Mouse (Mus musculus) embryonic facial prominence, embryonic 10.5 days (tissue): Measurements from ENCODE around the gene Prpsap1. TPM values are rescaled to one million over a fixed set of nuclear protein-coding genes. Genes with fewer than 3 reads are reported as not detected.

Source experiments
- DNase-seq: peaks from one replicate; pipeline ENCODE4 v3.0.0-alpha.2; 2017; ENCODE audit warnings: low spot score
- H3K27ac ChIP-seq: fragments of 300-500 bp; sonication (generic); replicated peaks from 2 replicates; pipeline ENCODE4 v1.5.1; 2016; ENCODE audit warnings: mild to moderate bottlenecking
- H3K27me3 ChIP-seq: fragments of 300-500 bp; sonication (generic); replicated peaks from 2 replicates; pipeline ENCODE4 v1.6.1; 2016; ENCODE audit warnings: low read depth, mild to moderate bottlenecking; ENCODE audit not compliant: poor library complexity, severe bottlenecking
- H3K36me3 ChIP-seq: fragments of 300-500 bp; sonication (generic); replicated peaks from 2 replicates; pipeline ENCODE4 v1.6.1; 2016; ENCODE audit warnings: mild to moderate bottlenecking, moderate library complexity
- H3K4me1 ChIP-seq: fragments of 300-500 bp; sonication (generic); 2 replicates; pipeline ENCODE4 v1.6.1; 2016
- H3K4me3 ChIP-seq: fragments of 300-500 bp; sonication (generic); 2 replicates; pipeline ENCODE4 v1.5.1; 2016; ENCODE audit warnings: mild to moderate bottlenecking, moderate library complexity
- H3K9me3 ChIP-seq: fragments of 300-500 bp; sonication (generic); 2 replicates; pipeline ENCODE4 v1.6.1; 2016; ENCODE audit warnings: mild to moderate bottlenecking
- WGBS: fragments of 180-500 bp; shearing (Covaris S2); methylation state at CpG from one replicate; pipeline ENCODE4 v1.1.7; 2016; 5-methylcytosine and 5-hydroxymethylcytosine counted together
- polyA plus RNA-seq: library from polyadenylated mRNA; unstranded; fragments of >200 nt; fragmentation: Nextera tagmentation; extraction: Ambion mirVana; gene quantifications from 2 replicates; pipeline ENCODE4 v1.2.1, GENCODE M21; 2016

Prpsap1 gene
- polyA plus RNA-seq, 1 experiment from 2014 or later = 233 TPM

DNA sequence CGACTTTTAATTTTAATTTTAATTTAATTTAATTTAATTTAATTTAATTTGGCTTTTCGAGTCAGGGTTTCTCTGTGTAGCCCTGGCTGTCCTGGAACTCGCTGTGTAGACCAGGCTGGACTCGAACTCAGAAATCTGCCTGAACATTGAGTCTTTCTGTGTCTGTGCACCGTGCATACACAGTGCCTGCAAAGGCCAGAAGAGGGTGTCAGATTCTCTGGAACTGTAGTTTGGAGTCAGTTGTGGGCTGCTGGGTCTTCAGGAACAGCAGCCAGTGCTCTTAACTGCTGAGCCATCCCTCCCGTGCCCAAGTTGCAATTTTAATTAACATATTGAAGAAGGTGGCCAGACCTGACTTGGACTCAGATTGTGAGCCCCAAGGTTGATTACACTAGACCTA is 2.7 kb downstream of the Prpsap1 start:
- Histone ChIP-seq H3K36me3 (peaks cover 25% of the 10 kb centered on the region), H3K27ac (peak overlapping the region; percentile 97; the same call in 1 of the 2 replicates), H3K27me3 (no peaks in the 10 kb centered on the region), H3K4me3 (peak overlapping the region; percentile 78), H3K4me1 (peaks cover 26% of the 10 kb centered on the region), H3K9me3 (0 out of 2 replicates have a peak, but pooled peaks cover 2% of the 10 kb centered on the region)
- DNase-seq = no peak
- WGBS = 70% methylated on average over 6 of the region's 6 CpGs

DNA sequence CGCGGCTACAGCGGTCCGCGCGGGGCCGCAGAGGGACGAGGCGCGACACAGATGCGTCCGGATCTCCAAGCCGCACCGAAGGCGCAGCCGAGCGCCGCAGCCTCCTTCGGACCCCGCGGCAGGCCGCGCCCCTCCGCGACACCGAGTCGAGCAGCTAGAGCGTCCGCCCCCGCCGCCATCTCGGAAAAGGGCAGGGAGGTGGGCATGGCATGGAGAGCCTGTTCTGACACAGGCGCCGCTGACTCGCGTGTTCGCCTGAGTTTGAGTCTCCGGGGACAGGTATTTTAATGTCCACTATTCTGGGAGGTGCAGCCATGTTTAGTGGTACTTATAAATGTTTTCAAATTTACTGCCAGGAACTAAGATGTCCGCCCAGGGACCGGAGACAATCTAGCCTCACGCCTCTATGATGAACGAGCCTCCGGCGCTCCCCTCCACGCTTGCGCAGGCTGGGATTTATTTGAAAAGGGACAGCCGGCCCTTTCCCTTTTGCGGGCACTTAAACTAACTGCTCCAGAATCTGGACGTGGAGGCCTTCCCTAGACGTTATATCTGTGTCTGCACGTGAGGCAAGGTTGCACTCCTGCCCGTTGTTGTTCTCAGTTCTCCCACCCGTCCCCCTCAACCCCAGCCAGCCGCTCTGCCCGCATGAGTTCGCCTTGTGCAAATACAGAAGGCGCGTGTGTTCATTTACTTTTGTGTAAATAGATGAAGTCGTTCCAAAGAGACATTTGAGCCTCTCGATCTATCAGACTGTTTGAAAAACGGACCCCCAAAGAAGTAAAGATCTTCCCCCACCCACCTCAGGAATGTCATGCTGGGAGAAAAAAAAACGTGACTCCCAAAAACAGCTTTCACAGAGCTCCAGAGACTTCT is 3.5 kb downstream of the Prpsap1 start:
- whole genome bisulfite sequencing = under 1% methylated on average over 62 of the region's 62 CpGs
- no peaks in the 10 kb centered on the region for H3K27me3 ChIP-seq
- peak overlapping the region; percentile 78 for H3K4me3 ChIP-seq
- peaks cover 34% of the 10 kb centered on the region for H3K36me3 ChIP-seq
- DNase-seq = peak; percentile 93
- 0 out of 2 replicates have a peak, but pooled peaks cover 2% of the 10 kb centered on the region for H3K9me3 ChIP-seq
- peak overlapping the region; percentile 97 for H3K27ac ChIP-seq
- H3K4me1 ChIP-seq = peaks cover 26% of the 10 kb centered on the region

DNA sequence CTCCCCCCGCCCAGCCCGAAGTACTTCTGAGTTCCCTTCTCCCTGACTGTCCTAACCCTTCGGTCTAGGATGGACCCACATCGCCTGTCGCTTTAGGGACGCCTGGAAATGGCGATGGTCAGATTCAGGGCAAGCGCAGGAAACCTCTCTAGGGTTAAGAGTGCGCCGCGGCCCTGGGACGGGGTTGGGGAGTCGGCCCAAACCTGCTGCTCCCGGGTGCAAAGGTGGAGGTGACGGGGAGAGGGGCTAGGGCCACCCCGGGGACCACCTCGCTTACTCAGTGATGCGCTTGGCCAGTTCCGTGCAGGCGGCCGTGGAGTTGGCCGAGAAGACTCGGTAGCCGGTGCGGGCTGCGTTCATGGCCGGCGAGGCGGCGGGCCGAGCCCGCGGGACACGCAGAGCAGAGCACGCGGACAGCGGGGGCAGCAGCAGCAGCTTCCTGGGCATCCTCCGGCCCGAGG is 4.2 kb downstream of the Prpsap1 start:
- no peak for DNase-seq
- no peaks in the 10 kb centered on the region for H3K27me3 ChIP-seq
- WGBS = under 1% methylated on average over 39 of the region's 39 CpGs
- peaks cover 40% of the 10 kb centered on the region for H3K36me3 ChIP-seq
- H3K4me1 ChIP-seq = peaks cover 21% of the 10 kb centered on the region
- peak overlapping the region; percentile 97 for H3K27ac ChIP-seq
- peak overlapping the region; percentile 78 for H3K4me3 ChIP-seq
- 0 out of 2 replicates have a peak, but pooled peaks cover 2% of the 10 kb centered on the region for H3K9me3 ChIP-seq

DNA sequence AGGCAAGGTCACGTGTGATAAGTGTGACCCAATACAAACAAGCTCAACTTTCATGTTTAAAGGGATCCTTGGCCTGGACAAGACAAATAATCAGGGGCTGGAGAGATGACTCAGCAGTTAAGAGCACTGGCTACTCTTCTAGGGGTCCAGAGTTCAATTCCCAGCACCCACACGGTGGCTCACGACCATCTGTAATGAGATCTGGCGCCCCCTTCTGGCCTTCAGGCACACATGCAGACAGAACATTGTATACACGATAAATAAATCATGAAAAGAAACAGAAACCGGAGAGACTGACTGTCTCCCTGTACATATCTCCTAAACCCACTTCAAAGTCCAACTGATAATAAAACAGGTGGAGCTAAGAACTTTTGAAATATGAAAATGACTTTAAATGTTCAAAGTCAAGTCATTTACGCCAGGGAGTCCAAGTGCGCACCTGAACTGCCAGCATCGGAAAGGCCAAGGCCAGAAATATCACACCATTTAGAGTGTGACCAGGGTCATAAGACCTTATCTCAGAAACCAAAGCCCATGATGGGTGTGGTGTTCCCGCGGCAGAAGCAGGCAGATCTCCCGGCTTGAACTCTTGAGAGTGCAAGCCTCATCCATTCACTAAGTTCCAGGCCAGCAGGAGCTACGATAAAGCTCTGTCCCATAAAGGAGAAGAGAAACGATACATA is 5.2 kb downstream of the Prpsap1 start:
- Histone ChIP-seq H3K36me3 (peaks cover 50% of the 10 kb centered on the region), H3K27me3 (no peaks in the 10 kb centered on the region), H3K4me3 (peak overlapping the region; percentile 78), H3K9me3 (0 out of 2 replicates have a peak, but pooled peaks cover 2% of the 10 kb centered on the region), H3K27ac (peak overlapping the region; percentile 97; the same call in 1 of the 2 replicates), H3K4me1 (peaks cover 12% of the 10 kb centered on the region)
- 78% methylated on average over 14 of the region's 14 CpGs for WGBS
- DNase-seq = no peak

DNA sequence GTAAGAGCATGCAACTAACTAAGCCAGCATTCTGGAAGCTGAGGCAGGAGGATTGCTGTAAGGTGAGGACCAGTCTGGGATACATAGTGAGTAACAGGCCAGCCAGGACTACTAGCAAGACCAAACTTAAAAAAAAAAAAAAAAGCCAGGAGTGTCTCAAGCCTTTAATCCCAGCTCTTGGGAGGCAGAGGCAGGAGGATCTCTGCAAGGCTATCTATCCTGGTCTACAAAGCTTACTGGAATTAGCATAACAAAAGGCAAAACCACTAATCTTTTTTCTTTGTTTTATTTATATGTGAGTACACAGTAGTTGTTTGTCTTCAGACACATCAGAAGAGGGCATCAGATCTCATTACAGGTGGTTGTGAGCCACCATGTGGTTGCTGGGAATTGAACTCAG is 5.8 kb downstream of the Prpsap1 start:
- Histone ChIP-seq H3K27me3 (no peaks in the 10 kb centered on the region), H3K36me3 (peaks cover 56% of the 10 kb centered on the region), H3K27ac (no peak overlapping the region), H3K9me3 (0 out of 2 replicates have a peak, but pooled peaks cover 2% of the 10 kb centered on the region), H3K4me3 (no peak overlapping the region), H3K4me1 (peaks cover 11% of the 10 kb centered on the region)
- no peak for DNase-seq

DNA sequence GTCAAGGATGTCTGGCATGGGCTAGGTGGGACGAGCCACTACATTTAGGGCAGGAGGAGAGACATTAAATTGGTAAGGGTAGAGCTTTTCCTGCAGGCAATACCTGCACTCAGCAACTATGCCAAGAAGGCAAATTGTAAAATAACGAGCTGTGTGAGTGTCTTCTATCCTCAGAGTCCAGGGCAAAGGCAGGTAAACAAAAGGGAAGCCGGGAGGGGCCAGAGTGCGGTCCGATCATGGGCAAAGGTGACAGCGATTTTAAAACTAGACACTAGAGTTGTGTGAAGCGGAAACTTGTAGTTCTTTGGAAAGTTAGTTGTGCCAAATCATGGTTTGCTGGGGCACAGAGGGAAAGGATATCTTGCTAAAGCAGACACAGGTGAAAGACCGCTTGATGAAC is 9.7 kb downstream of the Prpsap1 start:
- Histone ChIP-seq H3K27ac (no peak overlapping the region), H3K27me3 (no peaks in the 10 kb centered on the region), H3K9me3 (0 out of 2 replicates have a peak, but pooled peaks cover 5% of the 10 kb centered on the region), H3K4me3 (no peak overlapping the region), H3K36me3 (peaks cover 96% of the 10 kb centered on the region), H3K4me1 (peaks cover 17% of the 10 kb centered on the region)
- WGBS = 93% methylated on average over 8 of the region's 8 CpGs
- DNase-seq = no peak

DNA sequence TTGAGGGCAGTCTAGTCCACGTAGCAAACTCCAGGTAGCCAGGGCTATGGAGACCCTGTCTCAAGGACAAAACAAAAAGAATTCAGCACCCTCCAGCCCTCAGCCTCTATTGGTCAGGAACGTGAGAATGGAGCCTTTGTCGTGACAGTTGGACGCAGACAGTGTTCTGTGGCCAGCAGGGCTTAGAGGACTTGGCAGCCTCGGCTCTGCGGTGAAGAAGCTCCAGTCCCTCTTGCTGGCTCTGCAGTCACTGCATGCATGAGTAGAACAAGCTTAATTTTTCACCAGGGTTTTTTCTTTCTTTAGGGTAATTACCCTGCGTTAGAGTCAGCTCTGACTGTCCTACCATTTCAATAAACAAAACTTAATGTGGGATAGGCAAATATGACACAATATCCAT is 12.2 kb downstream of the Prpsap1 start:
- Histone ChIP-seq H3K4me1 (peaks cover 20% of the 10 kb centered on the region), H3K4me3 (no peak overlapping the region), H3K27me3 (no peaks in the 10 kb centered on the region), H3K27ac (no peak overlapping the region), H3K36me3 (peaks cover 100% of the 10 kb centered on the region), H3K9me3 (0 out of 2 replicates have a peak, but pooled peaks cover 3% of the 10 kb centered on the region)
- WGBS = 81% methylated on average over 7 of the region's 7 CpGs
- no peak for DNase-seq

DNA sequence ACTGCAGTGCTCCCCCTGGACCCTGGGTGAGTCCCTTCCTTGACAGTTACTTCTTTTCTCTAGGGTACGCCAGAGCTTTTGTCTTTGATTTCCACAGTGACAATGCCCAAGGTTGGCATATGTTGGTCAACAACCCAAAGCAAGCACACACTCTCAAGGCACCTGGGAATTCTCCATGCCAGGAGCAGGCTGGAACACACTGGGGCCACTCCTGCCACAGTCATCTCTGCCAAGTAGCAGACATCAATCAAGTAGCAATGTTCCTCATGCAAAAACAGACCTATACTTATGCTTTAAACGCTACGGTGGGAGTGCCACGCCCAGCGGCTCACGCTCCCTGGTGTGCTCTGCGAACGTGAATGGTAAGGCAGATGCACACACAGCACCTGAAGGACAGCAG is 13.0 kb downstream of the Prpsap1 start:
- DNase-seq = no peak
- Histone ChIP-seq H3K27ac (no peak overlapping the region), H3K36me3 (peaks cover 100% of the 10 kb centered on the region), H3K4me1 (peaks cover 20% of the 10 kb centered on the region), H3K4me3 (no peak overlapping the region), H3K9me3 (0 out of 2 replicates have a peak, but pooled peaks cover 3% of the 10 kb centered on the region), H3K27me3 (no peaks in the 10 kb centered on the region)
- WGBS = 97% methylated on average over 8 of the region's 8 CpGs

DNA sequence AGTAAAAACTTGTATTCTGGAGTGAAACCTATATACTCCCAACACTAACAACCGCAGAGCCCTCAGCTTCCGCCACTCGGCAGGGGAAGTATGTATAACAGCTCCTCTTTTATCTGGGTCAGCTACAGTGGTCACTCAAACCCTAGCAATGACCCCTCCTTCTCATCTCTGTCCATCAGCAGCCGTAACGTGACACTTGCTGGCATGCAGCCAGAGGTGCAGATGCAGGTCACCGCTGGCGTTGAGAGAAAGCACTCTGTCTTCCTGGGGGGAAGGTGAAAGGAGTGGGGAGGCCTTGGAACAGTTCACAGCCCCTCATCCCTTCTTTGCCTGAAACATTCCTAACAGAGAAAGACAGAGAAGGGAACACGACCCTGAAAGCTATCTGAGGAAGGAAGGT is 14.2 kb downstream of the Prpsap1 start:
- peak; percentile 43 for DNase-seq
- 47% methylated on average over 8 of the region's 8 CpGs for WGBS
- peaks cover 100% of the 10 kb centered on the region for H3K36me3 ChIP-seq
- peaks cover 20% of the 10 kb centered on the region for H3K4me1 ChIP-seq
- no peak overlapping the region for H3K27ac ChIP-seq
- H3K9me3 ChIP-seq = 0 out of 2 replicates have a peak, but pooled peaks cover 3% of the 10 kb centered on the region
- no peak overlapping the region for H3K4me3 ChIP-seq
- H3K27me3 ChIP-seq = no peaks in the 10 kb centered on the region

DNA sequence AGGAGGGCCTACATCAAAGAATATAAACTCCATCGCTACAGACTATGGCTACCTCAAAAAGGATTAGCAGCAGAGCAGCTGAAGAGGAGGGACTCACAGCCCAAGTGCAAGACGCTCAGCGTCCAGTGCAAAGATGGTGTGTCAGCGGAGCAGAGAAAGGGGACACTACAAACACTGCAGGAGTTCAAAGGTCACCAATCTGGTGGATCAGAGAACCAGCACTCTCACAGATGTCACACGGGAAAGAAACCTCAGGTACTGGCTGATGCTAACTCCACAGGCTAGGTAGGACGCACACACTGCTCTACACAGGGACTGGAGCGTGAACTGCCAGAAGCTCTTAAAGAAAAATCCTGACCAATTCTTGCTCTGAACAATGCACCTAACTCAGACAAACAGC is 15.0 kb downstream of the Prpsap1 start:
- peaks cover 20% of the 10 kb centered on the region for H3K4me1 ChIP-seq
- no peak overlapping the region for H3K4me3 ChIP-seq
- 72% methylated on average over 7 of the region's 7 CpGs for WGBS
- H3K9me3 ChIP-seq = 0 out of 2 replicates have a peak, but pooled peaks cover 3% of the 10 kb centered on the region
- H3K36me3 ChIP-seq = peaks cover 100% of the 10 kb centered on the region
- no peak for DNase-seq
- H3K27me3 ChIP-seq = no peaks in the 10 kb centered on the region
- H3K27ac ChIP-seq = no peak overlapping the region

DNA sequence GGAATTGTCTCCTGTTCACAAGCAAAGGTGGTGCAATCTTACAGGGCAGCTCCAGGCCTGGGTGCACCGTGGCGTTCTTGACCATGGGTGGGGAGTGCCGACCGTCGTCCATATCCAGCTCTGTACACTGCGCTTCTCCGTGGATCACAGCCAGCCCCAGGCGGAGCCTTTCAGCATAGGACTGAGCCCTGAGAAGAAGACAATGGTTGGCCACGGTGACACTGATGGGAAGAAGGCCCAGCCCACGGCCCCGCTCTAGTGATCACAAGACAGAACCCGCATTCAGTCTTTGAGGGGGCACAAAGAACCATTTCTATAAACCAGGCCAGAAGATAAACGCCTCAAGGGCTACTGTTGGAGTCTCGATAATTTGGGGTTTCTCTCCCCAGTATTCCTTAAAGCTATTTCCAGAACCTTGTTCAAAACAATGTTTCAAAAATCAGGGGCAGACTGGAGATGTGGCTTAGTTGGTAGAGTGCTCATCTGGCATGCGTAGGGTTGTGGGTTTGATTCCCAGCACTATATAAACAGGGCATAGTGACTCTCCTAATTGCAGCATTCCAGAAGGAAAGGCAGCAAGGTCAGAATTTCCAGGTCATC is 16.7 kb downstream of the Prpsap1 start:
- H3K4me1 ChIP-seq = peaks cover 20% of the 10 kb centered on the region
- 71% methylated on average over 15 of the region's 15 CpGs for WGBS
- peaks cover 100% of the 10 kb centered on the region for H3K36me3 ChIP-seq
- 0 out of 2 replicates have a peak, but pooled peaks cover 3% of the 10 kb centered on the region for H3K9me3 ChIP-seq
- no peaks in the 10 kb centered on the region for H3K27me3 ChIP-seq
- no peak overlapping the region for H3K4me3 ChIP-seq
- DNase-seq = no peak
- H3K27ac ChIP-seq = no peak overlapping the region

DNA sequence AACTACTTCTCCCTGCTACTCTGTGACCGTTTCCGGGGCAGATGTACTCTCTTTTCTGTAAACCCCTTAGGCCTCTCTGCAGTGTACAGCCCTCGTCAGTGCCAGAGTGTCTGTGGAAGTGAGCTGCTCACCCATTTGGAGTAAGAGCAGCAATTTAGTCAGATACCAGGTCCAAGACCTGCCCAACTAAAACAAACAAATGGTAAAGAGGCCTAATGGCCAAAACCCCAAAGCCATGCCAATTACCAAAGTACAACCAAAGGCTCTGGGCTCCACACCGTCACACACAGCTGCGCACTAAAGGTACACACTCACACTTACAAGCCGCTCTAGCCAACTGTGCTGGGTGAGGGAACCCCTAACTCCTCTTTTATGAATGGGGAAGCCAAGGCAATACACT is 17.3 kb downstream of the Prpsap1 start:
- Histone ChIP-seq H3K27ac (no peak overlapping the region), H3K4me3 (no peak overlapping the region), H3K4me1 (peaks cover 20% of the 10 kb centered on the region), H3K36me3 (peaks cover 100% of the 10 kb centered on the region), H3K9me3 (0 out of 2 replicates have a peak, but pooled peaks cover 3% of the 10 kb centered on the region), H3K27me3 (no peaks in the 10 kb centered on the region)
- no peak for DNase-seq
- WGBS = 86% methylated on average over 6 of the region's 6 CpGs
